Mouse (Mus musculus): ENCODE measurements around the gene Nfu1.

DNA sequence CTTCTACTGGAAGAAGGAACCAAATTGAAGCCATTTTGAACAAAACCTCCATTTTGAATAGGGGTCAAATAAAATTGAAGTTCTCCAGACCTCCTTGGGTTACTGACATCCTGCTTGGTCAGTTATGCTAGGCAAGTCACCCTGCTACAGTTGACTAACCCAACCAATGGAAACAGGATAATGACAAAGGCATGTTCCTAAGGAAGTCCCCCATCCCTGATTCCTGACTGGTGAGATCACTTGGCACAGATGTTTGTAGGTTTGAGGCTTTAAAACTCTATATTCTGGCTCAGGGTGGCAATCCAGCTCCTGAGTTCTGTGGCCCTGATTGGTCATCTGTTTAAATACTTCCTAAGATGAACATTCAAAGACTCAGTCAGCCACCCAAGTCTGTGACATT, 3.5 kb upstream of the Nfu1 start:
- TF ChIP-seq CTCF (IDR thresholded peaks at IDR 0.05; ENCODE audit: insufficient read depth, low read length) (no peak), POLR2A (IDR thresholded peaks at IDR 0.05; ENCODE audit: borderline replicate concordance, extremely low read depth, low read depth, low read length) (no peak)

All from lung, adult 2 months (tissue).